Mouse (Mus musculus): ENCODE results near the gene Eml1. TPM values are rescaled to one million over a fixed set of nuclear protein-coding genes. Genes with fewer than 3 reads are reported as not detected.

Gene Eml1
- polyA plus RNA-seq, 1 experiment from 2014 or later, result 68.6 TPM

- Histone ChIP-seq H3K36me3 (ENCODE audit: control insufficient read depth, insufficient read depth, low read length) (no peaks in the 10 kb centered on the region), H3K9me3 (ENCODE audit: control insufficient read depth, low read depth, low read length) (no peaks in the 10 kb centered on the region), H3K4me3 (ENCODE audit: low read depth, low read length) (no peak overlapping the region), H3K27ac (ENCODE audit: low read length) (no peak overlapping the region), H3K9ac (replicated peaks; ENCODE audit: low read depth, low read length) (no peak overlapping the region), H3K4me1 (ENCODE audit: control insufficient read depth, insufficient read depth, low read length) (peaks cover 21% of the 10 kb centered on the region), H3K4me2 (replicated peaks; ENCODE audit: low read depth, low read length) (no peak overlapping the region), H3K27me3 (ENCODE audit: control insufficient read depth, insufficient read depth, low read length) (no peaks in the 10 kb centered on the region)
- ATAC-seq (ENCODE audit: insufficient number of reproducible peaks, insufficient read depth, low FRiP score, low read depth), result no peak
Observed at GRCm38 (mm10) chr12:108558194-108558593, 187.4 kb downstream of the Eml1 start.

DNA sequence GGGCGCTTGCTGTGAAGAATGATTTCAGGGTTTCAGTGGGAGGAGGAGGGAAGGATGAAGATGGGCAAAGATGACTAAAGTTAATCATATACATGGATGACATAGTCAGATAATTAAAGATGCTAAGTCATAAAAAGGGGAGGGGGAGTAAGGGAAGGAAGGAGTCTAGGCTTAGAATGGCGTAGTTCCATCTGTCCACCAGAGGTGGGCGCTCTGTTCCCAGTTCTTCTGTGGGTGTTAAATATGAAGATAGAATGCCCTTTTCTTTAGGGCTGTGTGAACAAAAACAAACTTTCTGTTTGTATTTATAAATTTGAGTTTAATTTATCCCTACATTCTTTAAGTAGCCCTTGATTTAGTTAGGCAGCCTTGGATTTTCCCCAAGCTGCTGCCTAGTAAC, 192.5 kb downstream of the Eml1 start:
- H3K4me3 ChIP-seq (ENCODE audit: low read depth, low read length), result no peak overlapping the region
- H3K9ac ChIP-seq (replicated peaks; ENCODE audit: low read depth, low read length), result no peak overlapping the region
- ATAC-seq (ENCODE audit: insufficient number of reproducible peaks, insufficient read depth, low FRiP score, low read depth), result no peak
- H3K36me3 ChIP-seq (ENCODE audit: control insufficient read depth, insufficient read depth, low read length), result no peaks in the 10 kb centered on the region
- H3K27ac ChIP-seq (ENCODE audit: low read length), result no peak overlapping the region
- H3K4me2 ChIP-seq (replicated peaks; ENCODE audit: low read depth, low read length), result no peak overlapping the region
- 82% methylated on average over 3 of the region's 3 CpGs for WGBS
- H3K4me1 ChIP-seq (ENCODE audit: control insufficient read depth, insufficient read depth, low read length), result peaks cover 7% of the 10 kb centered on the region; the same call in 1 of the 2 replicates
- H3K9me3 ChIP-seq (ENCODE audit: control insufficient read depth, low read depth, low read length), result no peaks in the 10 kb centered on the region
- H3K27me3 ChIP-seq (ENCODE audit: control insufficient read depth, insufficient read depth, low read length), result no peaks in the 10 kb centered on the region

- Histone ChIP-seq H3K9ac (replicated peaks; ENCODE audit: low read depth, low read length) (no peak overlapping the region), H3K27me3 (ENCODE audit: control insufficient read depth, insufficient read depth, low read length) (no peaks in the 10 kb centered on the region), H3K27ac (ENCODE audit: low read length) (no peak overlapping the region), H3K4me3 (ENCODE audit: low read depth, low read length) (no peak overlapping the region), H3K36me3 (ENCODE audit: control insufficient read depth, insufficient read depth, low read length) (no peaks in the 10 kb centered on the region), H3K9me3 (ENCODE audit: control insufficient read depth, low read depth, low read length) (no peaks in the 10 kb centered on the region), H3K4me2 (replicated peaks; ENCODE audit: low read depth, low read length) (no peak overlapping the region), H3K4me1 (ENCODE audit: control insufficient read depth, insufficient read depth, low read length) (no peaks in the 10 kb centered on the region)
- ATAC-seq (ENCODE audit: insufficient number of reproducible peaks, insufficient read depth, low FRiP score, low read depth), result no peak
- WGBS, result 77% methylated on average over 12 of the region's 12 CpGs
Observed at GRCm38 (mm10) chr12:108564910-108565506, 194.3 kb downstream of the Eml1 start.

DNA sequence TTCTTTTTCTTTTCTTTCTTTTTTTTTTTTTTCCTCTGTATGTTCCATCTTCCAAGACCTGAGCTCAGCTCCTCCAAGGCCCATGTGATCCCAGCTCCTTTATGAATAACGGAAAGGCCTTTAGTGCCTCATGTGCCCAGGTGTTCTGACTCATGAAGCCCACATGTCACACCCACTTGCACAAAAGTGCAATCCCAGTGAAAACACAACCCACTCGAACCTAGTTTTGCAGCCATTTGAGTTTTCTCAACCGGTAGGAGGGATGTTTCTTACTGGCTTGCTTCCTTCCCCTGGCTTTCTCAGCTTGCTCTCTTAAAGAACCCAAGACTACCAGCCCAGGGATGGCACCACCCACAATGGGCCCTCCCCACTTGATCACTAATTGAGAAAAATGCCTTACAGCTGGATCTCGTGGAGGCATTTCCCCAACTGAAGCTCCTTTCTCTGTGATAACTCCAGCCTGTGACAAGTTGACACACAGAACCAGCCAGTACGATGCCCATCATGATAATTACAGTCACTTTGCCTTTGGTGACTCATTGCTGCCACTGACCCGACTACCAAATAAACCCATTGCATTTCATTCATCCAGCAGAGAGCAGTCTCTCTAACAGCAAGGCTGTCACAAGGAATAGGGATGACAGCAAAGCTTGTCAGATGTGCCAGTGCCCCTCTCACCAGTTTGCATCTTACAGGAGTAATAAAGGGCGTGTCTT, 208.6 kb downstream of the Eml1 start:
- Histone ChIP-seq H3K27me3 (ENCODE audit: control insufficient read depth, insufficient read depth, low read length) (no peaks in the 10 kb centered on the region), H3K27ac (ENCODE audit: low read length) (no peak overlapping the region), H3K9me3 (ENCODE audit: control insufficient read depth, low read depth, low read length) (no peaks in the 10 kb centered on the region), H3K36me3 (ENCODE audit: control insufficient read depth, insufficient read depth, low read length) (peaks cover 3% of the 10 kb centered on the region; the same call in 1 of the 2 replicates), H3K9ac (replicated peaks; ENCODE audit: low read depth, low read length) (no peak overlapping the region), H3K4me1 (ENCODE audit: control insufficient read depth, insufficient read depth, low read length) (no peaks in the 10 kb centered on the region), H3K4me3 (ENCODE audit: low read depth, low read length) (no peak overlapping the region), H3K4me2 (replicated peaks; ENCODE audit: low read depth, low read length) (no peak overlapping the region)
- WGBS, result 72% methylated on average over 7 of the region's 7 CpGs
- ATAC-seq (ENCODE audit: insufficient number of reproducible peaks, insufficient read depth, low FRiP score, low read depth), result no peak

DNA sequence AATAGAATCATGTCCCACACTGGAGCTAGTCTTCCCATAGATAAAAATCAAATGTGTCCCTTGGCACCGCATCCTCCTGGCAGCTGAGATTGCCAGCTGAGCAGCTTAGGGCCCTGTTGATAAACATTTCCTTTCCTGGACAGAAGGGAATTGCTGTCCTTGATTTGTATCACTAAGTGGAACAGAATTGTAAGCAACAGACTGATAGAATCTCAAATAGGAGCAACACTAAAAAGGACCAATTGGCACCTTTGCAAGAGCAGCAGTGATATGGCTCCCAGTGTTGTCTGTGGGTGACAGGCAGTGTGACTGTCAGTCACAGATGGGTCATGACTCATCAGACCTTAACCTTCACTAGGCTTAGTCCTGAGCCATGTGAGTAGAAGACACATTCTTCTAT, 213.0 kb downstream of the Eml1 start:
- no peak for ATAC-seq (ENCODE audit: insufficient number of reproducible peaks, insufficient read depth, low FRiP score, low read depth)
- Histone ChIP-seq H3K4me2 (replicated peaks; ENCODE audit: low read depth, low read length) (no peak overlapping the region), H3K4me1 (ENCODE audit: control insufficient read depth, insufficient read depth, low read length) (no peaks in the 10 kb centered on the region), H3K27me3 (ENCODE audit: control insufficient read depth, insufficient read depth, low read length) (no peaks in the 10 kb centered on the region), H3K9ac (replicated peaks; ENCODE audit: low read depth, low read length) (no peak overlapping the region), H3K36me3 (ENCODE audit: control insufficient read depth, insufficient read depth, low read length) (no peaks in the 10 kb centered on the region; the same call in 1 of the 2 replicates), H3K9me3 (ENCODE audit: control insufficient read depth, low read depth, low read length) (no peaks in the 10 kb centered on the region), H3K4me3 (ENCODE audit: low read depth, low read length) (no peak overlapping the region), H3K27ac (ENCODE audit: low read length) (no peak overlapping the region)
- WGBS, result 94% methylated on average over 1 of the region's 1 CpGs

Other genes starting within 250 kb of the Eml1 start
- gene Setd3, start 191.6 kb upstream of the Eml1 start, polyA plus RNA-seq (2014; fragmentation: Nextera tagmentation; extraction: Ambion mirVana), result 74.2 and 80.8 TPM in 2 replicates
- gene Ccnk, start 191.4 kb upstream of the Eml1 start, polyA plus RNA-seq (2014; fragmentation: Nextera tagmentation; extraction: Ambion mirVana), result 5.9 and 8.0 TPM in 2 replicates
- 8.9 and 10.2 TPM in 2 replicates for gene Ccdc85c, start 95.5 kb upstream of the Eml1 start, polyA plus RNA-seq (2014; fragmentation: Nextera tagmentation; extraction: Ambion mirVana)
- gene Hhipl1, start 64.7 kb upstream of the Eml1 start, polyA plus RNA-seq (2014; fragmentation: Nextera tagmentation; extraction: Ambion mirVana), result 0.69 and 0.72 TPM in 2 replicates
- gene Cyp46a1, start 36.6 kb upstream of the Eml1 start, polyA plus RNA-seq (2014; fragmentation: Nextera tagmentation; extraction: Ambion mirVana), result 6.5 and 8.7 TPM in 2 replicates
- 78.4 and 80.9 TPM in 2 replicates for gene Evl, start 183.8 kb downstream of the Eml1 start, polyA plus RNA-seq (2014; fragmentation: Nextera tagmentation; extraction: Ambion mirVana)

Data from stomach, embryonic 14.5 days (tissue).